Mouse (Mus musculus) stomach, embryonic 14.5 days (tissue): ENCODE results near the gene Ntn1. TPM values are rescaled to one million over a fixed set of nuclear protein-coding genes. Genes with fewer than 3 reads are reported as not detected.
A peak's percentile ranks its signal among the peaks of the same experiment; 100 is the strongest.

Experiments
- ATAC-seq: fragments of 200-750 bp; cut with Nextera tagmentation; 2 replicates; pipeline ENCODE4 v1.8.0; 2017; ENCODE audit warnings: low read depth, moderate TSS enrichment; ENCODE audit not compliant: insufficient number of reproducible peaks, insufficient read depth, low FRiP score
- H3K27ac ChIP-seq: fragments of 300-500 bp; sonication (generic); 2 replicates; pipeline ENCODE4 v1.5.1; 2014; ENCODE audit warnings: mild to moderate bottlenecking, low read length, moderate library complexity, mixed read lengths
- H3K27me3 ChIP-seq: fragments of 300-500 bp; sonication (generic); 2 replicates; pipeline ENCODE4 v1.6.1; 2014; ENCODE audit warnings: low read length, control low read depth, mixed read lengths; ENCODE audit not compliant: control insufficient read depth, insufficient read depth
- H3K36me3 ChIP-seq: fragments of 300-500 bp; sonication (generic); 2 replicates; pipeline ENCODE4 v1.6.1; 2014; ENCODE audit warnings: mild to moderate bottlenecking, control low read depth, low read length, moderate library complexity, mixed read lengths; ENCODE audit not compliant: control insufficient read depth, insufficient read depth
- H3K4me1 ChIP-seq: fragments of 300-500 bp; sonication (generic); 2 replicates; pipeline ENCODE4 v1.6.1; 2014; ENCODE audit warnings: low read length, control low read depth, mixed read lengths; ENCODE audit not compliant: control insufficient read depth, insufficient read depth
- H3K4me2 ChIP-seq: fragments of 300-500 bp; sonication (generic); replicated peaks from 2 replicates; pipeline ENCODE4 v1.6.1; 2014; ENCODE audit warnings: low read depth, low read length, control low read depth
- H3K4me3 ChIP-seq: fragments of 300-500 bp; sonication (generic); 2 replicates; pipeline ENCODE4 v1.5.1; 2014; ENCODE audit warnings: low read depth, low read length, control low read depth
- H3K9ac ChIP-seq: fragments of 300-500 bp; sonication (generic); replicated peaks from 2 replicates; pipeline ENCODE4 v1.6.1; 2014; ENCODE audit warnings: low read depth, mild to moderate bottlenecking, control low read depth, low read length, moderate library complexity, mixed read lengths
- H3K9me3 ChIP-seq: fragments of 300-500 bp; sonication (generic); 2 replicates; pipeline ENCODE4 v1.6.1; 2016; ENCODE audit warnings: low read depth, low read length, control low read depth; ENCODE audit not compliant: control insufficient read depth
- WGBS: fragments of 180-500 bp; shearing (Covaris S2); extraction: QIAGEN DNeasy Blood & Tissue Kit; methylation state at CpG from one replicate; pipeline ENCODE4 v1.1.7; 2014; 5-methylcytosine and 5-hydroxymethylcytosine counted together
- polyA plus RNA-seq: library from polyadenylated mRNA; unstranded; fragments of >200 nt; fragmentation: Nextera tagmentation; extraction: Ambion mirVana; gene quantifications from 2 replicates; pipeline ENCODE4 v1.2.1, GENCODE M21; 2014

Ntn1 gene
- polyA plus RNA-seq, 1 experiment from 2014 or later, result 8.7 TPM

- H3K4me2 ChIP-seq, result no peak overlapping the region
- no peaks in the 10 kb centered on the region for H3K9me3 ChIP-seq
- peaks cover 8% of the 10 kb centered on the region; the same call in 1 of the 2 replicates for H3K27me3 ChIP-seq
- no peak overlapping the region for H3K9ac ChIP-seq
- no peak for ATAC-seq
- H3K27ac ChIP-seq, result no peak overlapping the region
- H3K4me3 ChIP-seq, result no peak overlapping the region
- 22% methylated on average over 5 of the region's 5 CpGs for WGBS
- H3K36me3 ChIP-seq, result no peaks in the 10 kb centered on the region
- no peaks in the 10 kb centered on the region; the same call in 1 of the 2 replicates for H3K4me1 ChIP-seq
Observed at GRCm38 (mm10) chr11:68401428-68401827, 805 bp upstream of the Ntn1 start.

- Histone ChIP-seq H3K9me3 (no peaks in the 10 kb centered on the region), H3K4me3 (peak overlapping the region; percentile 52), H3K4me1 (no peaks in the 10 kb centered on the region; the same call in 1 of the 2 replicates), H3K27me3 (peaks cover 8% of the 10 kb centered on the region; the same call in 1 of the 2 replicates), H3K27ac (0 out of 2 replicates have a peak overlapping the region, but pooled peaks have one; percentile 33), H3K9ac (peak overlapping the region; percentile 37), H3K4me2 (peak overlapping the region; percentile 98), H3K36me3 (no peaks in the 10 kb centered on the region)
- peak; percentile 68 for ATAC-seq
- 1% methylated on average over 43 of the region's 57 CpGs for WGBS
Observed at GRCm38 (mm10) chr11:68400021-68400671, 477 bp downstream of the Ntn1 start.

GRCm38 (mm10) chr11:68399548-68400020 is 1.0 kb downstream of the Ntn1 start:
- Histone ChIP-seq H3K4me3 (peak overlapping the region; percentile 52), H3K9me3 (no peaks in the 10 kb centered on the region), H3K4me1 (no peaks in the 10 kb centered on the region; the same call in 1 of the 2 replicates), H3K27me3 (peaks cover 8% of the 10 kb centered on the region; the same call in 1 of the 2 replicates), H3K27ac (no peak overlapping the region), H3K4me2 (peak overlapping the region; percentile 98), H3K9ac (peak overlapping the region; percentile 37), H3K36me3 (no peaks in the 10 kb centered on the region)
- peak; percentile 6; the same call in 1 of the 2 replicates for ATAC-seq
- WGBS, result under 1% methylated on average over 46 of the region's 47 CpGs

DNA sequence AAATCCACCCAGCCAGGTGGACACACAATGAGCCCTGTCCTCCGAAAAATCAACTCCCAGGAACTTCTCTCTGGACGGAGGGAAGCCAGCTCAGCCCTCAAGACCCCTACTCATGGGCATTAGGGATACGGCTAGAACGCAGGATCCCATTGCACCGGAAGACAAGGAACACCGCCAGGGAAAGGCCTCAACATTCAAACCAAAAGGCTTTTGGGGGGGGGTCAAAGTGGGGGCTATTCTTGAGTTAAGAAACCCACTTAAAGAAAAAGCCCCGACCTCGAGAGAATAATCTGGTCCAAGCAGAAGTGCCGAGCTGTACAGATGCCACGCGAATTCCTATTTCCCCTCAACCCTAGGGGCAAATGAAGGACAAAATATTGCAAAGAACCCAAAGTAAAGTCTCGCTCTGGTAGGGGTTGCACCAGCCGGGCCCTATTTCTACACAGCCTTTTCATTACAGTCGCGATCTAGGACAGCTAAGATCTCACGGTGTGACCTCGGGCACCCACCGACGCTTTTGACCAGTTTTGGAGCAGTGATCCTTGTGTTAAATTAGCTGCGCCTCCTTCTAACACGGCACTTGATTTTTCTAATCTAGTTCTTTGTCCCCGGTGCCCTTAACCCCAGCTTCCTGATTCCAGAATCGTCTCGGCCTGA is 1.6 kb downstream of the Ntn1 start:
- Histone ChIP-seq H3K9me3 (no peaks in the 10 kb centered on the region), H3K4me2 (peak overlapping the region; percentile 98), H3K9ac (peak overlapping the region; percentile 11; the same call in 1 of the 2 replicates), H3K4me1 (no peaks in the 10 kb centered on the region; the same call in 1 of the 2 replicates), H3K27ac (no peak overlapping the region), H3K27me3 (peaks cover 8% of the 10 kb centered on the region; the same call in 1 of the 2 replicates), H3K4me3 (peak overlapping the region; percentile 52), H3K36me3 (no peaks in the 10 kb centered on the region)
- WGBS, result 23% methylated on average over 24 of the region's 24 CpGs
- ATAC-seq, result no peak

GRCm38 (mm10) chr11:68395546-68395945 is 5.1 kb downstream of the Ntn1 start:
- Histone ChIP-seq H3K27me3 (peaks cover 24% of the 10 kb centered on the region), H3K36me3 (no peaks in the 10 kb centered on the region), H3K4me3 (no peak overlapping the region), H3K9ac (no peak overlapping the region), H3K4me1 (no peaks in the 10 kb centered on the region; the same call in 1 of the 2 replicates), H3K9me3 (no peaks in the 10 kb centered on the region), H3K27ac (no peak overlapping the region), H3K4me2 (no peak overlapping the region)
- no peak for ATAC-seq
- WGBS, result 68% methylated on average over 5 of the region's 5 CpGs

- Histone ChIP-seq H3K36me3 (no peaks in the 10 kb centered on the region), H3K9ac (no peak overlapping the region), H3K4me2 (no peak overlapping the region), H3K4me3 (no peak overlapping the region), H3K9me3 (no peaks in the 10 kb centered on the region), H3K27ac (no peak overlapping the region), H3K4me1 (no peaks in the 10 kb centered on the region), H3K27me3 (peaks cover 26% of the 10 kb centered on the region)
- no peak for ATAC-seq
- 41% methylated on average over 4 of the region's 4 CpGs for WGBS
Observed at GRCm38 (mm10) chr11:68394749-68395148, 5.9 kb downstream of the Ntn1 start.

DNA sequence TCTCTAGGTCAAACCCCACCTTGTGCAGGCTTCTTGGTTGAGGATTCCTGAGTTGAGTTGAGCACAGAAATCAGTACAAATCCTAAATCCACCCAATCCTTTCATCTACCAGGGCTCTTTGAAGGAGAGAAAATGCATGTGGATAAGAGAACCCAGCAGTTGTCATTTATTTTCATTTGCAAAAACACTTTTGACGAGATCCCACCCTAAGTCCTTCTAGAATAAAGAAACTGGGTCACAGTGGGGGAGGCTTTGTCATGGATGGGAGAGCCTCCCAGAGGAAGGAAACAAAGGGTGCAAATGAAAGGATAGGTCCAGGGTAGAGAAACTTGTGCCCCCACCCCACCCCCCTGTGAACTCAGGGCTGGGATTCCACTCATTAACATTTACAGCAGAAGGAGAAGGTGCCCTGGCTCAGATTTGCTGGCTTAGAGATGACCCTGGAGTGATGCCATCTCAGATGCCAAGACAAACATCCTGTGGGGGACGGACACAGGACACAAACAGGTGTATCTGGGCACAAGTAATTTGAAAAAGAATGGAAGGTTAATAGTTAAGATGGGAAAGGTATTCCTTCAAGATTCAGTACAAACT is 6.6 kb downstream of the Ntn1 start:
- Histone ChIP-seq H3K4me2 (no peak overlapping the region), H3K9me3 (no peaks in the 10 kb centered on the region), H3K4me3 (no peak overlapping the region), H3K4me1 (no peaks in the 10 kb centered on the region), H3K27ac (no peak overlapping the region), H3K36me3 (no peaks in the 10 kb centered on the region), H3K27me3 (peaks cover 26% of the 10 kb centered on the region), H3K9ac (no peak overlapping the region)
- ATAC-seq, result no peak
- 71% methylated on average over 2 of the region's 2 CpGs for WGBS
